Mouse (Mus musculus): ENCODE measurements around the gene Zfp58.
"Not testable (repeated sequence)": the region's sequence is repeated elsewhere in the genome, so short reads cannot be mapped to it uniquely, and the experiment has no call there.

Gene Zfp58

DNA sequence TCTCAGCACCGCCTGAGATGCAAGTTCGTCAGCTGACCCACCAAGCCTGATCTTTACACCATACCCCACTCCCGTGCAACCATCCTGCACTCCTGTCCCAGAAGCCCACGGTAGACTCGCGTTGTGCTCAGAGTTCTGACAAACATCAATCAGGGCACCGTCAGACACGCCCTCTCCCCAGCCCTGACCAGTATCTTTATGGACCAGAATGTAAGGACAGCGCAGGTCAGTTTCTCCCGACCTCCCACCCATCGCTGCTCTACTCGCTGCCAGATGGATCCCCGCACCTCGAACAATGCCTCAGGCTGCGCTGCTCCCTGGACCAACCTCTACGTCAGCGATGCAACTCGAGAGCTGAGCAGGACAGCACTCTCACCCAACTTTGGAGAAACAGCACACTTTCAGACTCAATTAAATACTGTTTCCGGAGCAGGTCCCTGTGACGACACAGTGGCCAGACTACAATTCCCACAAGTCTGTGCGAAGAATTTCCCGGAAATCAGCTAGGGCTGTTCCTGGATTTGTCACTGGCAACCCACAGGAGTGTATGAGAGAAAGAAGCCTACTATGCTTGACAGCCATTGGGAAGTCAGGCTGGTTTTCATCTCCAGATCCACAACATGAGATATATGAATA, at the start of gene Zfp58:
Gene Zfp58 (minus strand): TSS at position 472 of the 636 bp plus-strand sequence.
- peak; percentile 67 to 70 for DNase-seq (ENCODE audit: low read depth in 2 of 2, low spot score in 2 of 2)

DNA sequence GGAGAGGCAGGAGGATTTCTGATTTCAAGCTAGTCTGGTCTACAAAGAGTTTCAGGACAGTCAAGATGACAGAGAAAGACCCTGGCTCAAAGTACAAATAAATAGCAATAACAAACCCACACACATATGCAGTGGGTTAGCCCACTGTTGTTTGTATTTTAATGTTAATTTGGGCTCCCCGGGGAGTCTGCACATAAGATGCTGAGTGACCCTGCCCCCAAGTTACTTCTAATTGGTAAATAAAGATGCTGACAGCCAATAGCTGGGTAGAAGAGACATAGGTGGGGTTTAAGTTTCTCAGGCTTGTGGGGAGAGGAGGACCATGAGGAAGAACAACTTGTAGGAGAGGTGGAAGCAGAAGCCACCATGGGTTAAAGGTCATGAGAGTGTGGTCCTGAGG, 45.6 kb upstream of the Zfp58 start:
- DNase-seq (ENCODE audit: low read depth in 2 of 2, low spot score in 2 of 2), result no peak

DNA sequence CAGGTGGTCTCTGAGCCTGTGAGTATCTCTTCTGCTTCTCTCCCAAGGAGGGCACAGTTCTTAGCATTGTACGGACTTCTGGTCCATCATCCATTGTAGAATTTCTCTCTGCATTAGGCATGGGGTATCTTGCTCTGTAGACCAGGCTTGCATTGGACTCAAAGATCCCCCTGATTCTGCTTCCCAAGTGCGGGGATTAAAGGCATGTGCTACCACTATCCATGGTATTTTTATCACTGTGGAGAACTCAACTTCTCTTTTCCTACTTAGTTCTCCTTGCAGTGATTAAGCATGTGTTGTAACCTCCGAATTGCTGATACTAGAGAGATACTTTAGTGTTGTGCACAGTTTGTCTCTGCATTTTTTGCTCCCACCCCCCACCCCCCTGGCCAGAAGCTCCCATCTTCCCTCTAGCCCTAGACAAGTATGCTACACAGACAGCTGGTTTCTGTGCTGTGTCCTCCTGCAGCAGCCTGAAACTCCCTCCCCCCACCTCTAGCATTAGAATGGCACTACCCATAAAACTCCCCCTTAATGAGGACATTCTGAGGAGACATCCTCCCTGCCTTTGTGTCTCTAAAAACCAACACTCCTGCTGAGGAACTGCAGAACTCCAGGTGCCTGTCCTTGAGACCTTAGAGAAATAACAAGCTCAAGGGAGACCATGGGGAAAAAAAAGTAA, 26.8 kb upstream of the Zfp58 start:
- DNase-seq (ENCODE audit: low read depth in 2 of 2, low spot score in 2 of 2), result no peak

DNA sequence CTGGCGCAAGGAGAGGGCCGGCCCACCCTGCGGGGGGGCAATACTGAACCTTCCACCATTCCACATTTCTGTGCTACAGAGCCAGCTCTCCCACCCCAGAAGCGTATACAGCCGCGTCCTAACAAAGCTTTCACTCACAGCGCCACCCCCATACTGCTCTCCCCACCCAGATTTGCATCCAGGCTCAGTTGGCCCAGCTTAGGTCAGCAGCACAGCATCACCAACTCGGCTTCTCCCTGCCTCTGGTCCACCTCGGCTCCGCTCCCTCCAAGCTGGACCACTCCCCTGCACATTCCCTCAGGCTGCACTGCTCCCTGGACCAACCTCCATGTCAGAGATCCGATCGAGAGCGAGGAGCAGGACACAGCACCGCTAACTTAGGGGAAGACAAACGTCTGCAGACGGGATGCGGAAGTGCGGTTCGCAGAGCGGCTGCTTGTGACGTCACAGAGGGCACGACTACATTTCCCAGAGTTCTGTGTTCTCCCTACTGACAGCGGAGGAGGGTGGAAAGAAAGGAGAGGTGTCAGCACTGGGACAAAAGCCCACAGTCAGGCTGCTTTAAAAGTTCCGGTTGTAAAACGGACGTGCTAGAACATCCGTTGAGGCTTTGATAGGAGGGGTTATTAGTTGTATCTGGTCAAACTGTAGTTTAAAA, 25.5 kb upstream of the Zfp58 start, which contains the start of the genes Gm26965 and Zfp87:
Gene Gm26965 (minus strand): TSS at position 399 of the 658 bp plus-strand sequence.
Gene Zfp87 (minus strand): TSS at position 425 of the 658 bp plus-strand sequence.
- peak; percentile 88 to 89 for DNase-seq (ENCODE audit: low read depth in 2 of 2, low spot score in 2 of 2)

DNA sequence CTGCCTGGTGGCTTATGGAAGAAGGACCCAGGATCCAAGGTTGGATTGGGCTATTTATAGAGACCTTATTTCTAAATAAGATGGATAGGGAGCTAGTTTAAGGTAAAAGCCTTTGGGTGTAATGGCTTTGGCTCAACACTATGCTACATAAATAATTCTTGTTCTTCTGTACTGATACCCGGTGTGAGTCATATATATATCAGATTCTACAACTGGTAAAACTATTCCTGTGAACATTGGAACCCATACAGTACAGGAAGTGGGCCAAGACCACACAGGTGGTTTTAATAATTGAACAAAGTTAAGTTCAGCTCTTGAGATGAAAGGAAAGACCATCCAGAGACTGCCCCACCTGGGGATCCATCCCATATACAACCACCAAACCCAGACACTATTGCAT, 553 bp upstream of the Zfp58 start:
- DNase-seq (ENCODE audit: low read depth in 2 of 2, low spot score in 2 of 2), result no peak

DNA sequence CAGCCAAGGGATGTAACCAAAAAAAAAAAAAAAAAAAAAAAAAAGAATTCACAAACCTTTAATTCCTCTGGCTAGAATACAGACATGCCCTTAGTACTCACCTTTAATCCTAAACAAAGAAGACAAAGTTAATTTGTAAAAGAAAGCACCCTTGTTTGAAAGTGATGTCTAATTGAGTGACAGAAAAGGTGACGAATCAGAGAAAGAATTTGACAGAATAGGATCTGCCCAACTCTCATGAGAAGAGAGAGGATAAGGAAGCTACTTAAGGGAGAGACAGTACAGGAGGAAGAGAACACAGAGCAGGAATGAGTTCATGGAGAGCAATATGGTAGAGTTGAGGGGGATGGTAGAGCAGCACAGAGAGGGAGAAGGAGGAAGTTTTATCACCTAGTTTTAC, 4.7 kb downstream of the Zfp58 start:
- no peak for DNase-seq (ENCODE audit: low read depth in 2 of 2, low spot score in 2 of 2)

DNA sequence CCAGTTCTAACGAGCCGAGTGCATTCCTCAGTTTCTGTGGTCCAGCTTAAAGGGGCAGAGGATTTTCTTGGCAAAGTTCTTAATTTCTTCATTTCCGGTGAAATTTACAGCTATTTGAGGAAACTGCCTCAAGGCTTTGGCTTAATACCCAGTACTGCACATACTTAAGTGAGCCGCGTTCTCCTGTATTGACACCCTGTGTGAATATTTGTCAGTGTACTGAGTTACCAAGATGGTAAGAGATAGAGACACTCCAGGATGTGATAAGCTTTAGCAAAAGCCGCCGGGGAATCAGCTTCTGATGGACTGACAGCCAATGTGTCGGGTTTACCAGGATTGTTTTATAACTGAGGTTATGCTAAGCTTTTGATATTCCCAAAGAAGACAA, 15.9 kb downstream of the Zfp58 start:
- DNase-seq (ENCODE audit: low read depth in 2 of 2, low spot score in 2 of 2), result no peak

DNA sequence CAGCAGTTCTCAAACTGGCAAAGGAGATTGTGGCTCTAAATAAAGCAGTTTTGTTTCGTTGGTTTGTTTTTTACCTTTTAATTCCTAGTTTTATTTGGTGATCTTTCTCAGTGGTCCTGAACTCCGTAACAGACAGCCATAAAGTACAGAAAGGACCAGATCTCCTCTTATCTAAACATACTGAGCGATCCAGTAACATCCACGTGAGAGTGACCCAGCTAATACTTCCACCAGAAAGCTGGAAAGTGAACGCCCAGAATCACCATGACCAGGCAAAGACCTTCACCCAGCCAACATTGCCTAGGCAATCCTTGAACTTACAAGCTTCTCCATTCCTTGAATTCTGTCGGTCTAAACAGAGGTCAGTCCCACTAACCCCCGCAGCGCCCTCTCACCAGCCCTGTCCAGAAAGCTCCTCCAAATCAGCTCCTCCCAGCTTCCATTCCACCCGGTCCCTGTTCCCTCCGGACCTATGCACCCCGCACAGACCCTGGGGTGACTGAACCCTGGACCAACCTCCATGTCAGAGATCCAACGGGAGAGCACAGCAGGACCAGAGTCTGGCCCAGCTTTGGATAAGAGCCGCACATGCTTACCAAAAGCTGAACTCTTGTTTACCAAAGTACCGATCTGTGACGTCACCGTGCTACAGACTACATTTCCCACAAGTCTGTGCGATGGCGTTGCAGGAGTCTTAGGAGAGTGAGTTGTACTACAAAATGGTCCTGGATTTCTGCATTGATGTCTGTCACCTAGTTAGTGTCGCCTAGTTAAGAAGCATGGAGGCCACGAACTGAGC, 16.5 kb downstream of the Zfp58 start, which contains the start of gene Zfp874b:
Gene Zfp874b (minus strand): TSS at position 634 of the 799 bp plus-strand sequence.
- peak; percentile 80 to 88 for DNase-seq (ENCODE audit: low read depth in 2 of 2, low spot score in 2 of 2)

DNA sequence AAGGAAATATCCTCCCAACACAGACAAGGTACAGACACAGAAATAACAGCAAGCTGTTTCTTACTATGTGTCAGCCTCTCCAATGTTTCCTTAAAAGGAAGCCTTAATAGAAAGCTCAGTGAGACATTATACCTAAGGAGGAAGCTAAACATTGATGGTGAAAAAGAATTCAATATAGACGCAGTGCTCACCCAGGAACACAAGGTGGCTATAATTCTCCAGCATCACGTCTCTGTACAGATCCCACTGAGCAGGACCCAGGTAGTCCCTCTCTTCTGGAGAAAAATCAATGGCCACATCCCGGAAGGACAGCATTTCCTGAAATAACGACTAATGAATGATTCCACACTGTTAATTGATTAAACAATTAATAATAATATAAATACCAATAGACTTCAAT, 18.8 kb downstream of the Zfp58 start:
- DNase-seq (ENCODE audit: low read depth in 2 of 2, low spot score in 2 of 2), result no peak

DNA sequence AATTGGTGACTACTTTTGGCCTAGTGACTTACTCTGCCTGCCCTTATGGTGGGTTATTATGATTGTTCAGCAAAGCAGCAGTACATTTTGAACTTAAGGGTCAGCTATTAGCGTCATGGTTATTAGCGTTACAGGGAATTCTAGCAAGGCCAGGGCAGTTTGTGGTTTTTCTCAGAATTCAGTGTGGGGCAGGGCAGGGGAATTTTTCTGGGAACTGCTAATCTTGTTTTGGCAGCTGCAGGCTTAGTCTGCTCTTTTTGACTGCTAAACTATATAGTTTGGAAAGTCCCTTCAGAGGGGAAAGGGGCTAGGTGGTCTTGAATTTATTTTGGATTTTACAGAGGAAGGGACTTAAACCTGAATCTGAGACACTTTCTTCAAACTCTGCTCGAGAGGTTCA, 31.1 kb downstream of the Zfp58 start:
- DNase-seq (ENCODE audit: low read depth in 2 of 2, low spot score in 2 of 2), result no peak

DNA sequence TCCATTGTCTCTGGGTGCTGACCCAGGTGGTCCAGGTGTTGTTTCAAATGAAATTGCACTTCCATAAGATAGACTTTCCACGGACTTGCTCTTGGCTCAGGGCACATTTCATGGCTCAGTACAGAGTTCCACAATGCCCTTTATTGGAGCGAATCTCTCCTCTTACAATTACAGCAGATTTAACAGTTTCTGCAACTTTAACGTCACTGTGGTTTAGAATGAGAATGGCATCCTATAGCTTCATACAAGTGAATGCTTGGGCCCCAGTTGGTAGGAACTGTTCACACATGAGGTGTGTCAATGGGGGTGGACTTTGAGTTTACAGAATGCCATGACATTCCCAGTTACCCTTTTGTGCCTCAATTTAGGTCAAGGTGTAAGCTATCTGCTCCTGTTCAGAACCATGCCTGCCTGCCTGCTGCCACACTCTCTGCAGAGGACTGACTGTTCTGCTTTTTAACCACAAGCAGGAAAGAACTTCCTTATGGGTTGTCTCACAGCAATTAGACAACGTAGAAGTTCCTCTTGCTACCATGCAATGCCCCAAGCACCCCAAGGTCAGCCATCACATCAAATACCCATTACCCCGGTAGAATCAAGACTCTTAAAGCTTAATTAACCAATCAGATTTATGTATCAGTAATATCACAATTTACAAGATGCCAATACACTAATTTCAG, 36.7 kb downstream of the Zfp58 start:
- not testable (repeated sequence) for DNase-seq (ENCODE audit: low read depth in 2 of 2, low spot score in 2 of 2)

DNA sequence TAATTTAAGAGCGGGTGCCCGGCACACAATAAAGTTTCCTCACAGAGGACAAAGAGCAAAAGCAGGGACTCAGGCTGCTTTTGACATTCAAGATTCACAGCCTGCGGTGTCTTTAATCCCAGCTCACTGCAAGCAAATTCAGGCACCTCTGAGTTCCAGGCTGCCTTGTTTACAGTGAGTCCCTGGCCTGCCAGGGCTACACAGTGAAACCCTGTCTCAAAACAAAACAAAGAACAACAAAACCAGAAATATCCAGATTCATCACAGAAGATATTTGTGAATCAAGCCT, 48.4 kb downstream of the Zfp58 start:
- DNase-seq (ENCODE audit: low read depth in 2 of 2, low spot score in 2 of 2), result no peak

DNA sequence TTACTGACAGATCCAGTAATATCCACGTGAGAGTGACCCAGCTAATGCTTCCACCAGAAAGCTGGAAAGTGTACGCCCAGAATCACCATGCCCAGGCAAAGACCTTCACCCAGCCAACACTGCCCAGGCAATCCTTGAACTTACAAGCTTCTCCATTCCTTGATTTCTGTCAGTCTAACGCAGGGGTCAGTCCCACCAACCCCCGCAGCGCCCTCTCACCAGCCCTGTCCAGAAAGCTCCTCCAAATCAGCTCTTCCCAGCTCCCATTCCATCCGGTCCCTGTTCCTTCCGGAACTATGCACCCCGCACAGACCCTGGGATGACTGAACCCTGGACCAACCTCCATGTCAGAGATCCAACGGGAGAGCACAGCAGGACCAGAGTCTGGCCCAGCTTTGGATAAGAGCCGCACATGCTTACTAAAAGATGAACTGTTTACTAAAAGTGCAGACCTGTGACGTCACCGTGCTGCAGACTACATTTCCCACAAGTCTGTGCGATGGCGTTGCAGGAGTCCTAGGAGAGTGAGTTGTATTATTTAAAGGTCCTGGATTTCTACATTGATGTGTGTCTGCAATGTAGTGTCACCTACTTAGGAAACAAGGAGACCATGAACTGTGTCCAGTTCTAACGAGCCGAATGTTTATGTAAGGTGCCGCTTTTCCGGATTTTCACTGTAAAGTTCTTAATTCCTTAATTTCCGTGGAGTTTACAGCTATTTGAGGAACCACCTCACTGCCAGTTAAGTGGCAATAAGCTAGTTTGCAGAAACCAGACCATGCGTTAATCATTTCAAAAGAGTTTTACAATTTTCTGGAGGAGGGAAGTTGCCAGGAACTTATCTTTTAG, 49.0 kb downstream of the Zfp58 start, which contains the start of gene Zfp874a:
Gene Zfp874a (minus strand): TSS at position 453 of the 849 bp plus-strand sequence.
- peak; percentile 77 to 83 for DNase-seq (ENCODE audit: low read depth in 2 of 2, low spot score in 2 of 2)
